Mouse (Mus musculus): ENCODE measurements at regions not wholly inside any gene's neighbourhood (a gene's known extent, or its start where the extent isn't known, plus 50 kb on each side); places are given as distances from the start of the nearest gene placed in this dataset.

GRCm38 (mm10) chr8:44844362-44844761, 90.9 kb upstream of the Fat1 start:
- H3K27me3 ChIP-seq (ENCODE audit: control insufficient read depth, insufficient read depth, low read length): no peaks in the 10 kb centered on the region
- H3K4me3 ChIP-seq (ENCODE audit: insufficient read depth in 1 of 2, low read depth in 2 of 2, low read length in 2 of 2): no peak overlapping the region
- H3K4me1 ChIP-seq (replicated peaks; ENCODE audit: control insufficient read depth in 2 of 2, insufficient read depth in 2 of 2, low read length in 1 of 2): no peaks in the 10 kb centered on the region
- no peak overlapping the region for H3K9ac ChIP-seq (replicated peaks)
- H3K36me3 ChIP-seq (replicated peaks; ENCODE audit: control insufficient read depth, insufficient read depth, low read depth): no peaks in the 10 kb centered on the region
- ATAC-seq (ENCODE audit: insufficient read depth): no peak
- DNase-seq (ENCODE audit: low read depth in 3 of 3, low spot score in 3 of 3): no peak
- H3K9me3 ChIP-seq (ENCODE audit: control insufficient read depth, low read length): no peaks in the 10 kb centered on the region
- WGBS (ENCODE audit: insufficient replicate concordance): 52% methylated on average over 1 of the region's 1 CpGs
- TF ChIP-seq CTCF (IDR thresholded peaks at IDR 0.05; ENCODE audit: low read depth): no peak
- TF ChIP-seq EP300 (IDR thresholded peaks at IDR 0.05; ENCODE audit: low read depth): no peak
- H3K27ac ChIP-seq: no peak overlapping the region
- H3K4me2 ChIP-seq (ENCODE audit: low read depth): no peak overlapping the region

GRCm38 (mm10) chr8:44852223-44852622, 83.0 kb upstream of the Fat1 start:
- WGBS (ENCODE audit: insufficient replicate concordance): 48% methylated on average over 4 of the region's 4 CpGs
- DNase-seq (ENCODE audit: low read depth in 3 of 3, low spot score in 3 of 3): no peak
- Histone ChIP-seq H3K9me3 (ENCODE audit: control insufficient read depth, low read length) (no peaks in the 10 kb centered on the region), H3K9ac (replicated peaks) (no peak overlapping the region), H3K4me2 (ENCODE audit: low read depth) (no peak overlapping the region), H3K27me3 (ENCODE audit: control insufficient read depth, insufficient read depth, low read length) (no peaks in the 10 kb centered on the region), H3K36me3 (replicated peaks; ENCODE audit: control insufficient read depth, insufficient read depth, low read depth) (no peaks in the 10 kb centered on the region), H3K4me3 (ENCODE audit: insufficient read depth in 1 of 2, low read depth in 2 of 2, low read length in 2 of 2) (no peak overlapping the region), H3K27ac (no peak overlapping the region), H3K4me1 (replicated peaks; ENCODE audit: control insufficient read depth in 2 of 2, insufficient read depth in 2 of 2, low read length in 1 of 2) (no peaks in the 10 kb centered on the region)
- ATAC-seq (ENCODE audit: insufficient read depth): no peak
- TF ChIP-seq CTCF (IDR thresholded peaks at IDR 0.05; ENCODE audit: low read depth) (no peak), EP300 (IDR thresholded peaks at IDR 0.05; ENCODE audit: low read depth) (no peak)

- Histone ChIP-seq H3K27ac (no peak overlapping the region), H3K4me3 (ENCODE audit: insufficient read depth in 1 of 2, low read depth in 2 of 2, low read length in 2 of 2) (no peak overlapping the region), H3K9me3 (ENCODE audit: control insufficient read depth, low read length) (no peaks in the 10 kb centered on the region), H3K4me1 (replicated peaks; ENCODE audit: control insufficient read depth in 2 of 2, insufficient read depth in 2 of 2, low read length in 1 of 2) (no peaks in the 10 kb centered on the region), H3K27me3 (ENCODE audit: control insufficient read depth, insufficient read depth, low read length) (no peaks in the 10 kb centered on the region), H3K36me3 (replicated peaks; ENCODE audit: control insufficient read depth, insufficient read depth, low read depth) (no peaks in the 10 kb centered on the region), H3K4me2 (ENCODE audit: low read depth) (no peak overlapping the region), H3K9ac (replicated peaks) (no peak overlapping the region)
- WGBS (ENCODE audit: insufficient replicate concordance): 61% methylated on average over 4 of the region's 4 CpGs
- DNase-seq (ENCODE audit: low read depth in 3 of 3, low spot score in 3 of 3): no peak
- no peak for ATAC-seq (ENCODE audit: insufficient read depth)
- no peak for TF ChIP-seq CTCF (IDR thresholded peaks at IDR 0.05; ENCODE audit: low read depth)
- TF ChIP-seq EP300 (IDR thresholded peaks at IDR 0.05; ENCODE audit: low read depth): no peak
Measured at GRCm38 (mm10) chr8:44855115-44855514, 80.1 kb upstream of the Fat1 start.

GRCm38 (mm10) chr8:44867202-44867601, 68.0 kb upstream of the Fat1 start:
- no peak for DNase-seq (ENCODE audit: low read depth in 3 of 3, low spot score in 3 of 3)
- Histone ChIP-seq H3K4me1 (replicated peaks; ENCODE audit: control insufficient read depth in 2 of 2, insufficient read depth in 2 of 2, low read length in 1 of 2) (no peaks in the 10 kb centered on the region), H3K4me2 (ENCODE audit: low read depth) (no peak overlapping the region), H3K27ac (no peak overlapping the region), H3K27me3 (ENCODE audit: control insufficient read depth, insufficient read depth, low read length) (no peaks in the 10 kb centered on the region), H3K4me3 (ENCODE audit: insufficient read depth in 1 of 2, low read depth in 2 of 2, low read length in 2 of 2) (no peak overlapping the region), H3K9me3 (ENCODE audit: control insufficient read depth, low read length) (no peaks in the 10 kb centered on the region), H3K36me3 (replicated peaks; ENCODE audit: control insufficient read depth, insufficient read depth, low read depth) (no peaks in the 10 kb centered on the region), H3K9ac (replicated peaks) (no peak overlapping the region)
- no peak for ATAC-seq (ENCODE audit: insufficient read depth)
- 52% methylated on average over 6 of the region's 6 CpGs for WGBS (ENCODE audit: insufficient replicate concordance)
- TF ChIP-seq EP300 (IDR thresholded peaks at IDR 0.05; ENCODE audit: low read depth) (no peak), CTCF (IDR thresholded peaks at IDR 0.05; ENCODE audit: low read depth) (no peak)

GRCm38 (mm10) chr8:44867666-44868065, 67.6 kb upstream of the Fat1 start:
- H3K36me3 ChIP-seq (replicated peaks; ENCODE audit: control insufficient read depth, insufficient read depth, low read depth): no peaks in the 10 kb centered on the region
- no peaks in the 10 kb centered on the region for H3K4me1 ChIP-seq (replicated peaks; ENCODE audit: control insufficient read depth in 2 of 2, insufficient read depth in 2 of 2, low read length in 1 of 2)
- no peak for ATAC-seq (ENCODE audit: insufficient read depth)
- no peak overlapping the region for H3K9ac ChIP-seq (replicated peaks)
- TF ChIP-seq CTCF (IDR thresholded peaks at IDR 0.05; ENCODE audit: low read depth) (no peak), EP300 (IDR thresholded peaks at IDR 0.05; ENCODE audit: low read depth) (no peak)
- H3K9me3 ChIP-seq (ENCODE audit: control insufficient read depth, low read length): no peaks in the 10 kb centered on the region
- whole genome bisulfite sequencing (ENCODE audit: insufficient replicate concordance): 68% methylated on average over 5 of the region's 5 CpGs
- no peaks in the 10 kb centered on the region for H3K27me3 ChIP-seq (ENCODE audit: control insufficient read depth, insufficient read depth, low read length)
- H3K4me3 ChIP-seq (ENCODE audit: insufficient read depth in 1 of 2, low read depth in 2 of 2, low read length in 2 of 2): no peak overlapping the region
- no peak overlapping the region for H3K4me2 ChIP-seq (ENCODE audit: low read depth)
- H3K27ac ChIP-seq: no peak overlapping the region
- DNase-seq (ENCODE audit: low read depth in 3 of 3, low spot score in 3 of 3): no peak

All from liver, embryonic 14.5 days (tissue).